Mouse (Mus musculus): Measurements from ENCODE around the gene Wasl.

DNA sequence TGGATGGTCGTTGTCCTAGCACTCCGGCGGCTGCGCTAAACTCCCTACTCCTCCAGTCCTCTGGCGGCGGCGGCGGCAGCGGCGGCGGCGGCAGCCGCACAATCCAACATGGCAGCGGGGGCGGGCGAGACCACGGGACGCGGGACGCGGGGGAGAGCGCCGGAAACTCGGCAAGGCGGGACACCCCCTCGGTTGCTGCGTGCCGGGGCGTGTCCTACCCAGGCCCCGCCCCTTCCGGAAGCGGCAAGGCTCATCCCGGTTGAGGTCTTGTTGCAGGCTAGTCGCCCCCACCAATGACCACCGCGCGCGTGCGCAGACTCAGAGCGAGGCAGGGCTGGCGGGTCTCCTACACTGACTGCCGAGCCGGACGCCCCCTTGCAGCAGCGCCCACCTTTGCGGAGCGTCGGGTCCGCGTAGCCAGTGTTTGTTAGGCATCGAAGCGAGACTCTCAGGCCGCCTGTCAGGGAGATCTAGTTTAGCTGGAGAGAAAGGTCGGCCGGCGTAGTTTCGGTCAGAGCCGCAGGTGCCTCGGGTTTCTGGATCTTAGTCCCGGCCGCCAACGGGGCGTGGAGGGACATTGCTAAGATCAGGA lies at the start of gene Wasl:
- peak; percentile 25; the same call in 1 of the 2 replicates for TF ChIP-seq CTCF (IDR thresholded peaks at IDR 0.05; ENCODE audit: borderline replicate concordance, extremely low read depth, insufficient read depth, insufficient read length)
- peak; percentile 75 for TF ChIP-seq POLR2A (IDR thresholded peaks at IDR 0.05; ENCODE audit: borderline replicate concordance, extremely low read depth, insufficient read depth, insufficient read length, poor library complexity, severe bottlenecking)
